Mouse (Mus musculus) C2C12 (cell line): Measurements from ENCODE around the gene Fam183b. TPM values are rescaled to one million over a fixed set of nuclear protein-coding genes. Genes with fewer than 3 reads are reported as not detected.
"Not testable (repeated sequence)": the region's sequence is repeated elsewhere in the genome, so short reads cannot be mapped to it uniquely, and the experiment has no call there.

Experiments used
- H3K27me3 ChIP-seq: one replicate; pipeline ENCODE4 v1.6.1; 2011; ENCODE audit not compliant: control insufficient read depth, insufficient read depth, insufficient read length
- H3K36me3 ChIP-seq: one replicate; pipeline ENCODE4 v1.6.1; 2011; ENCODE audit not compliant: control insufficient read depth, insufficient read depth
- H3K4me3 ChIP-seq: one replicate; pipeline ENCODE4 v1.5.1; 2011; ENCODE audit warnings: mild to moderate bottlenecking, control low read depth; ENCODE audit not compliant: poor library complexity, insufficient read depth, severe bottlenecking
- H3K79me2 ChIP-seq: one replicate; pipeline ENCODE4 v1.6.1; 2011; ENCODE audit not compliant: control insufficient read depth, insufficient read depth
- H3K79me3 ChIP-seq: one replicate; pipeline ENCODE4 v1.6.1; 2011; ENCODE audit warnings: low read depth, control low read depth
- H3ac ChIP-seq: one replicate; pipeline ENCODE3; 2011; ENCODE audit warnings: low read depth; ENCODE audit not compliant: control insufficient read depth, insufficient read length
- CEBPB ChIP-seq: IDR thresholded peaks from one replicate; pipeline ENCODE4 v1.6.1; 2011; ENCODE audit warnings: low read depth, mild to moderate bottlenecking, control low read depth, moderate library complexity
- CTCF ChIP-seq: IDR thresholded peaks from one replicate; pipeline ENCODE4 v1.5.1; 2011; ENCODE audit not compliant: control insufficient read depth, insufficient read depth, insufficient read length
- FOSL1 ChIP-seq: IDR thresholded peaks from one replicate; pipeline ENCODE4 v1.8.0; 2011; ENCODE audit warnings: mild to moderate bottlenecking, low read length; ENCODE audit not compliant: poor library complexity, insufficient read depth, severe bottlenecking
- MAX ChIP-seq: IDR thresholded peaks from one replicate; pipeline ENCODE4 v1.6.1; 2011; ENCODE audit warnings: mild to moderate bottlenecking, control low read depth
- MYOD1 ChIP-seq: IDR thresholded peaks from one replicate; pipeline ENCODE4 v1.6.1; 2011; ENCODE audit warnings: low read depth; ENCODE audit not compliant: control insufficient read depth, insufficient read length
- MYOG ChIP-seq: IDR thresholded peaks from one replicate; pipeline ENCODE4 v1.6.1; 2011; ENCODE audit not compliant: control insufficient read depth, insufficient read length; ENCODE audit errors: extremely low read depth
- USF1 ChIP-seq: IDR thresholded peaks from one replicate; pipeline ENCODE4 v1.6.1; 2011; ENCODE audit warnings: low read depth, mild to moderate bottlenecking, control low read depth, moderate library complexity
- polyA plus RNA-seq: library from polyadenylated mRNA; unstranded; fragments of >200 nt; fragmentation: generic; extraction: Trizol; gene quantifications from one replicate; pipeline ENCODE4 v1.2.1, GENCODE M21; 2012; ENCODE audit warnings: missing spikeins

The Fam183b gene
- polyA plus RNA-seq, 1 experiment: not detected

DNA sequence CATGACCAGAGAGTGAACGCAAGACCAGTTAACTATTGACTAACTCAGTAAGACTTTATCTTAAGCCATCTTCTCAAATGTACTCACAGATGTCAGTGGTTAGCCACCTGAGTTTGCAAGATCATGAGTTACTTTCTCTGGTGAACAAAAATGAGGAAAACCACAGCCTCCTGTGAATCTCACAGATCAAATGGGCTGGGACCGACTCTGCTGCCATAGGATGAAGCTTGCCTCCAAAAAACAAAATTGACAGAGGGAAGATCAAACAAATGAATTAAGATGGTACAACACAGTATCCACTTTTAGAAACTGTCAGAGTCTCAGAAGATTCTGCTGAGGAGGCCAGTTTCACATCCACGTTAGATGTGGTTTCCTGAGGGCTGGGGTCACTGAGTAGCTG is 28.0 kb upstream of the Fam183b start:
- Histone ChIP-seq H3K27me3 (no peaks in the 10 kb centered on the region), H3K79me2 (no peaks in the 10 kb centered on the region), H3K79me3 (no peaks in the 10 kb centered on the region), H3ac (no peak overlapping the region), H3K36me3 (no peaks in the 10 kb centered on the region), H3K4me3 (no peak overlapping the region)
- TF ChIP-seq MYOD1 (no peak), MAX (no peak), MYOG (no peak), FOSL1 (no peak), USF1 (no peak), CEBPB (no peak), CTCF (no peak)

DNA sequence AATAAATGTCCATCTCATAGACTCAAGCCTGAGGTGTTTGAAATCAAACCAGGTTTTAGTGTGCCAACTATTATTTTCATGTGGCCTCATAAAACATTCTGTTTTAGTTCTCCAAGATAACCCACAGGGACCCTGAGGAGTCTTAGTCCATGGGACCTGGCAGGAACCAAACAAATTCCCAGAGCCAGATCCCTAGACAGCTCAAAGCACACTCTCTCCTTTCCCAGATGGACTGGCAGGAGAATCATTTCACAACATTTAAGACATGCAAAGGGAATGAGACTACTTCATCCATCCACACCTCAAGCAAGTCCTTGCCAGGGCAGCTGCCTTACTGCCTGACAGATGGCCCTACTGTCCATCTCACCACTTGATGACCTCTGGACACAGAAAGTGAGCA is 27.2 kb upstream of the Fam183b start, which contains the start of gene Olfr312:
Gene Olfr312, plus strand, starts transcription at position 301 of the 400 bp plus-strand sequence.
- not testable (repeated sequence) for H3K79me3 ChIP-seq, H3K36me3 ChIP-seq, H3ac ChIP-seq, H3K4me3 ChIP-seq, H3K79me2 ChIP-seq, H3K27me3 ChIP-seq

DNA sequence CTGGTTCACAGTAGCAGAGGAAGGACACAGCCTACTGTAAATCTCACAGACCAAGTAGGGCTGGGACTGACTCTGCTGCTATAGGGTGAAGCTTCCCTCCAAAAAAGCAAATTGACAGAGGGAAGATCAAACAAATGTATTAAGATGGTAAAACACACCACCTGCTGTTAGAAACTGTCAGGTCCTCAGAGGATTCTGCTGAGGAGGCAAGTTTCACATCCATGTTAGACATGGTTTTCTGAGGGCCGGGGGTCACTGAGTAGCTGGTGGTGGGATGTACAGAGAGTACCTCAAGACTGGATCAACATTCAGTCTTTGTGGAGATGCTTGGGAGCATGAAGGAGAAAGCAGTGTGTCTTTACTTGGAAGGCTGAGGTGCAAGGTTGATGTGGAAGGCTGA is 13.9 kb upstream of the Fam183b start:
- H3K36me3 ChIP-seq: no peaks in the 10 kb centered on the region
- H3ac ChIP-seq: no peak overlapping the region
- no peaks in the 10 kb centered on the region for H3K79me3 ChIP-seq
- no peaks in the 10 kb centered on the region for H3K27me3 ChIP-seq
- no peak overlapping the region for H3K4me3 ChIP-seq
- H3K79me2 ChIP-seq: no peaks in the 10 kb centered on the region
- TF ChIP-seq CTCF (no peak), MYOD1 (no peak), FOSL1 (no peak), USF1 (no peak), MYOG (no peak), MAX (no peak), CEBPB (no peak)

DNA sequence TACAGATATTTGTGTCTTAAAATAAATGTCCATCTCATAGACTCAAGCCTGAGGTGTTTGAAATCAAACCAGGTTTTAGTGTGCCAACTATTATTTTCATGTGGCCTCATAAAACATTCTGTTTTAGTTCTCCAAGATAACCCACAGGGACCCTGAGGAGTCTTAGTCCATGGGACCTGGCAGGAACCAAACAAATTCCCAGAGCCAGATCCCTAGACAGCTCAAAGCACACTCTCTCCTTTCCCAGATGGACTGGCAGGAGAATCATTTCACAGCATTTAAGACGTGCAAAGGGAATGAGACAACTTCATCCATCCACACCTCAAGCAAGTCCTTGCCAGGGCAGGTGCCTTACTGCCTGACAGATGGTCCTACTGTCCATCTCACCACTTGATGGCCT is 12.9 kb upstream of the Fam183b start, which contains the start of gene Olfr313:
Gene Olfr313, plus strand, starts transcription at position 301 of the 400 bp plus-strand sequence.
- not testable (repeated sequence) for H3ac ChIP-seq, H3K27me3 ChIP-seq, H3K4me3 ChIP-seq, H3K79me2 ChIP-seq, H3K36me3 ChIP-seq, H3K79me3 ChIP-seq

DNA sequence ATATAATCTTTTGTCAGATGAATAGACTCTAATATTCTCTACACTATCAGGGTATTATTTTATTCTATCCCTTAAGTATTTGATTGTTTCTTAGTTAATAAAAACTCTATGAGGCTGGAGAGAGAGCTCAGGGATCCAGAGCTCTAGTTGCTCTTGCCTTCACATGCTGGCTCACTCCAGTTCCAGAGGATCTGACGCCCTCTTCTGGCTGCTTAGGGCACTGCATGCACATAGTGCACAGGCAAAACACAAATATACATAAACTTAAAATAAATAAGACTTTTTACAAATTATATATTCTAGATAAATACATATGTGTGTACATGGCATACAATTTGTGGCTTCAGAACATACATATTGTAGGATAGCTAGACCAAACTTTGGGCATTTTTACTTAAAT is 10.2 kb upstream of the Fam183b start:
- no peaks in the 10 kb centered on the region for H3K27me3 ChIP-seq
- H3K79me3 ChIP-seq: no peaks in the 10 kb centered on the region
- H3K36me3 ChIP-seq: no peaks in the 10 kb centered on the region
- no peak overlapping the region for H3K4me3 ChIP-seq
- no peak overlapping the region for H3ac ChIP-seq
- no peaks in the 10 kb centered on the region for H3K79me2 ChIP-seq
- no peak for TF ChIP-seq FOSL1
- no peak for TF ChIP-seq MYOG
- TF ChIP-seq CEBPB: no peak
- TF ChIP-seq CTCF: no peak
- no peak for TF ChIP-seq MYOD1
- TF ChIP-seq MAX: no peak
- no peak for TF ChIP-seq USF1

DNA sequence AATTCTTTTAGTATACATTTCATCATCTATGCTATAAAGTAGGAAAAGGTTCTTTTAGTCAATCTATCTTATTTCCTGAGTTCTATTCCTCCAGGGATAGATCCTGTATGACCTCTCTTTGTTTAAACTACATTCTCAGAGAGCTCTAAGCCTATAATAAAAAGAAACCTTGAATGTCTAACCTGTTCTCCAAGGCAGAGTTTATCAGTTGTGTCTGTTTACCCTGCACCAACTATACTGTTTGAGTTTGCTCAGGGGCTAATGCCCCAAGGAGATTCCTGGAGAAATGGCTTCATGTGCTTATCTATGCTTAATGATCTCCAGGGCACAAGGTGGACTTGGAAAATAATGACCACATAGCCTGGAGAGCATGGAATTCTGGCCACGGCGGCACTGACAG is 2.6 kb upstream of the Fam183b start:
- no peaks in the 10 kb centered on the region for H3K36me3 ChIP-seq
- TF ChIP-seq MYOG (no peak), MAX (no peak), CTCF (no peak), CEBPB (no peak), FOSL1 (no peak), USF1 (no peak), MYOD1 (no peak)
- no peak overlapping the region for H3ac ChIP-seq
- no peak overlapping the region for H3K4me3 ChIP-seq
- H3K79me2 ChIP-seq: no peaks in the 10 kb centered on the region
- H3K27me3 ChIP-seq: no peaks in the 10 kb centered on the region
- no peaks in the 10 kb centered on the region for H3K79me3 ChIP-seq

DNA sequence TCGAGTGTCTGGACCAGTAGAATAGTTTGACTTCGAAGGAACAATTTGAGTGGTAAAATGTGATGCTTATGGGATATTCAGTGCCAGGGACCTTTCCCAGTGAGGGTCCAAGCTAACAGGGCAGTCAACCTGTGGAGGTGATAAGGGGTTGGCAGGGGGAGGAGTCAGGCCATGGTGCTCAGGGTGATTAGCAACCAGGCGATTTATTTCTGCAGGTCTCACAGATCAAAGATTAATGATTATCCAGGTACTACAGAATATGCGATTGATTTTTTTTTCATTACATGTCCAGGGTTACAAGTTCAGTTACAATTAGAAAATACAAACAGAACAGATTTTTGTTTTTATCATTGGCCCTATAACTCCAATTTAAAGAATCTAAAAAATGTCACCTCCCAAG is 2.1 kb upstream of the Fam183b start:
- no peaks in the 10 kb centered on the region for H3K79me2 ChIP-seq
- TF ChIP-seq MYOG: no peak
- TF ChIP-seq CTCF: no peak
- TF ChIP-seq CEBPB: no peak
- TF ChIP-seq USF1: no peak
- TF ChIP-seq MYOD1: no peak
- TF ChIP-seq MAX: no peak
- H3K36me3 ChIP-seq: no peaks in the 10 kb centered on the region
- no peak overlapping the region for H3ac ChIP-seq
- H3K4me3 ChIP-seq: no peak overlapping the region
- no peaks in the 10 kb centered on the region for H3K27me3 ChIP-seq
- no peaks in the 10 kb centered on the region for H3K79me3 ChIP-seq
